Mouse (Mus musculus): ENCODE measurements around the gene Rps6ka1. TPM values are rescaled to one million over a fixed set of nuclear protein-coding genes. Genes with fewer than 3 reads are reported as not detected.
"Not testable (repeated sequence)": the region's sequence is repeated elsewhere in the genome, so short reads cannot be mapped to it uniquely, and the experiment has no call there.

Gene Rps6ka1
- total RNA-seq, 2 experiments from 2014 or later = 77.2 to 91.8 TPM

DNA sequence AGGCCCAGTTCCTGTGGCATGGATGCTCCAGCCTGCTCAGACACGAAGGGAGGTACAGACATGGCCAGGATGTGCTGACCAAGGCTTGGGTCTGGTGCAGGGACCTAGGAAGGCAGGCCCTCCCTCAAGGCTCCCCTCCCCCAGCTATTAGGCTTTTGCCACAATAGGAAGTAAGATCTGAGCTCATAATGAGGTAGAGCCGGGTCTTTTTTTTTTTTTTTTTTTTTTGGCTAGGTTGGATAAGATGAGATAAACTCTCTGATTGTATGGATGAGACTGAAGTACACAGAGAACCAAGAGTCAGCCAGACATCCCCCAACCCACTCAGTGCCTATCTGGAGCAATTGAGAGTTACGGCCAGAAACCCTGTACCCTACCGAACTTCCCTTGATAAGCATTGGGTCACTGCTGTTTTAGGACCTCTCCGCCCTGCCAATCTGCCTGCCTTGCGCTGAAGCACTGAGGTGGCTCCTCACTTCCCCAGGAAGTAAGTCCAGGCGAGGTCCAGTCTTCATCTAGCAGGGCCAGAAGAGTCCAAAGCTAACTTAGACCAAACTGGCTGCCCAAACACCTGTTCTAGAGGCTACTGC lies 15.3 kb downstream of the Rps6ka1 start:
- ATAC-seq (replicated peaks; ENCODE audit: low FRiP score, poor library complexity, severe bottlenecking) = peak; percentile 26

DNA sequence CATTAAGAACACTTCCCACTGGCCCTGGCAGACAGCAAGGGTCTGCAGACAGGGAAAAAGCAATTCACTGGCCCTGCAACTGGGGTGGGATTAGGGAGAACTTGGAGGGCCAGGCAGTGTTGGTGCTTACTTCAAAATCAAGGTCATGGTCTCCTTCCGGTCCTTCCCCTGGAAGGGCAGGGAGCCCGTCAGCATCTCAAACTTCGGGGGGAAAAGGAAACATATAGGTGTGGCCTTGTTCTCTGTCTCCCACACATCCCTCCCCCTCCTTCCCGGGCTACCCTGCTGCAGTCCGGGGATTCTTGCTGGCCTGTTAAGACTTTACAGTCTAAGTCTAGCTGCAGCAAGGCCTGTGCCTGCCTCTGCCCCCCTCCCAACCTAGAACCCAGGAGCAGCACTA lies 22.4 kb downstream of the Rps6ka1 start:
- no peak for ATAC-seq (replicated peaks; ENCODE audit: low FRiP score, poor library complexity, severe bottlenecking)

GRCm38 (mm10) chr4:133864380-133864981 lies 23.1 kb downstream of the Rps6ka1 start:
- no peak for ATAC-seq (replicated peaks; ENCODE audit: low FRiP score, poor library complexity, severe bottlenecking)

GRCm38 (mm10) chr4:133863795-133864379 lies 23.7 kb downstream of the Rps6ka1 start:
- no peak for ATAC-seq (replicated peaks; ENCODE audit: low FRiP score, poor library complexity, severe bottlenecking)

- ATAC-seq (replicated peaks; ENCODE audit: low FRiP score, poor library complexity, severe bottlenecking) = no peak
Measured at GRCm38 (mm10) chr4:133857527-133857926, 30.1 kb downstream of the Rps6ka1 start.

DNA sequence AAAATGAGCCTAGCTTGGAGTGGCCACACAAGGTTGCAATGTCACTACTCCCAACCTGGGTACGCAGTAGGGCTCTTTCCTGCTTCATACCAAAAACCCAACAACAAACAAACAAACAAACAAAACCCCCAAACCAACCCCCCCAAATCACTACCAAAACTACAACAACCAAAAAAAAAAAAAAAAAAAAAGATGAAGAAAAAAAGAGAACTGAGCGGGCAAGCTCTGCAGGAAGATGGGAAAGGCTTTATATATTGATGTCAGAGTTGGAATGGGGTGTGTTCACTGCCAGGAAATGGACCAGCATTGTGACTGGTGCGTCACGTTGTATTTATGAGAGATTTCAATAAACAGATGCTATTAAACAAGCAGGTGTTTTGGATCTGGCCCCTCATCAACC lies 33.0 kb downstream of the Rps6ka1 start:
- ATAC-seq (replicated peaks; ENCODE audit: low FRiP score, poor library complexity, severe bottlenecking) = no peak

- ATAC-seq (replicated peaks; ENCODE audit: low FRiP score, poor library complexity, severe bottlenecking) = no peak
Measured at GRCm38 (mm10) chr4:133853630-133854029, 34.0 kb downstream of the Rps6ka1 start.

DNA sequence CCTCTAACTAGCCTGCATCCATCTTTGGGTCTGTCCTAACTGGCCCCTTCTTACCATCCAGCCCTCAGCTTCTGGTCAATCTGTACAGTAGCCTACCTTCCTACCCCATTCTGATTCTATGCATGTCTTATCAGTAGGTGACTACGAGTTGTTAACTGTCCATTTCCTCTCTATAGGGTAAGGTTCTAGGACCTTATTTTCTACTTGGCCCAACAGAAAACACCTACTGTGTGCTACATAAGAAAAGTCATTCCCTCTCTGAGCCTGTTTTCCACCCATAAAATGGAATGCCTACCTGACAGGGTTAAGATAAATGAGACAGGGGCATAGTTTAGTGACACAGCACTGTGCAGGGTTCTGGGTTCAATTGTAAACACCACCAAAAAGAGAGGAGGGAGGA lies 41.0 kb downstream of the Rps6ka1 start:
- no peak for ATAC-seq (replicated peaks; ENCODE audit: low FRiP score, poor library complexity, severe bottlenecking)

- no peak for ATAC-seq (replicated peaks; ENCODE audit: low FRiP score, poor library complexity, severe bottlenecking)
Measured at GRCm38 (mm10) chr4:133845060-133845459, 42.5 kb downstream of the Rps6ka1 start.

DNA sequence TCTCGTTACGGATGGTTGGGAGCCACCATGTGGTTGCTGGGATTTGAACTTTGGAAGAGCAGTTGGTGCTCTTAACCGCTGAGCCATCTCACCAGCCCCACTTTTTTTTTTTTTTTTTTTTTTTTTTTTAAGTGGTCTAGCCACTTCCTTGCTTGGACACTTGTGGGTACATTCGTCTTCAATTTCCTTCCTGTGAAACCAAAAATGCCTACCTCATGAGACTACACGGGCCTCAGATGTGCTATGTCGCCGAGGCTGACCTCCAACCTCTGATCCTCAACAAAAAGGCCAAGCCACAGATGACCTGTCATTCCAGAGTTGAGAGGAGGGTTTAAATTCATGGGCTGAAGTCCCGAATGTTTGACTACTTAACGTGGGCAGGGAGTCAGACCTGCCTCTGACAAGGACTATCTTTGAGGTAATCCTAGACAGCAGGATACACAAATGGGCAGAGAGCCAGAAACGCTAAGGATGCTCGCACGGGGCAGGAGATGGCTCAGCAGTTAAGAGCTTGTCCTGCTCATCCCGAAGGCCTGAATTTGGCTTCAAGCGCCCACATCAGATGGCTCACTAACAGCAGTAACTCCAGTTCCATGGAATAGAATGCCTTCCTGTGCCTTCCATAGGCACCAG lies 43.3 kb downstream of the Rps6ka1 start:
- no peak for ATAC-seq (replicated peaks; ENCODE audit: low FRiP score, poor library complexity, severe bottlenecking)

GRCm38 (mm10) chr4:133842992-133843737 lies 44.4 kb downstream of the Rps6ka1 start:
- ATAC-seq (replicated peaks; ENCODE audit: low FRiP score, poor library complexity, severe bottlenecking) = no peak

GRCm38 (mm10) chr4:133841756-133842483 lies 45.7 kb downstream of the Rps6ka1 start:
- ATAC-seq (replicated peaks; ENCODE audit: low FRiP score, poor library complexity, severe bottlenecking) = not testable (repeated sequence)

GRCm38 (mm10) chr4:133841035-133841434 lies 46.6 kb downstream of the Rps6ka1 start:
- ATAC-seq (replicated peaks; ENCODE audit: low FRiP score, poor library complexity, severe bottlenecking) = no peak

- no peak for ATAC-seq (replicated peaks; ENCODE audit: low FRiP score, poor library complexity, severe bottlenecking)
Measured at GRCm38 (mm10) chr4:133840501-133840900, 47.1 kb downstream of the Rps6ka1 start.

- no peak; the same call in 1 of the 2 replicates for ATAC-seq (replicated peaks; ENCODE audit: low FRiP score, poor library complexity, severe bottlenecking)
Measured at GRCm38 (mm10) chr4:133839385-133839826, 48.2 kb downstream of the Rps6ka1 start.

DNA sequence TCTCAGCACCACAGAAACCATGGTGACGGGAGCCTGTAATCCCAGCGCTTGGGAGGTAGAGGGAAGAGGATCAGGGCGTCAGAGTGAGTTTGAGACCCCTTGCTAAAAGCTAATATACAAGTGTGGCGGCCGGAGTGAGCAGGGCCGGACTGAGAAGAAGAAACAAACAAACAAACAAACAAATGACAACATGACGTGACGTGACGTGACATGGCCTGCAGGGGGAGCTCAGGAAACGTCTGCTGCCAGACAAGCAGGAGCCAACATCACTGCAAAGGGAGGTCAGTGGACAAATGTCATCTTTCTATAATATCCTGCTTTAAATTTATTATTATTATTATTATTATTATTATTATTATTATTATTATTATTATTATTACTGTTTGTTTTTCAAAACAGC lies 51.0 kb downstream of the Rps6ka1 start:
- peak; percentile 90 for ATAC-seq (replicated peaks; ENCODE audit: low FRiP score, poor library complexity, severe bottlenecking)

GRCm38 (mm10) chr4:133835211-133835610 lies 52.4 kb downstream of the Rps6ka1 start:
- ATAC-seq (replicated peaks; ENCODE audit: low FRiP score, poor library complexity, severe bottlenecking) = no peak

- no peak for ATAC-seq (replicated peaks; ENCODE audit: low FRiP score, poor library complexity, severe bottlenecking)
Measured at GRCm38 (mm10) chr4:133832945-133833874, 54.4 kb downstream of the Rps6ka1 start.

- no peak for ATAC-seq (replicated peaks; ENCODE audit: low FRiP score, poor library complexity, severe bottlenecking)
Measured at GRCm38 (mm10) chr4:133830453-133830852, 57.1 kb downstream of the Rps6ka1 start.

Measured in erythroid progenitor cell, adult 5-6 weeks (primary cell).